Mouse (Mus musculus) MEL (cell line): ENCODE data around the gene Foxk2. TPM values are rescaled to one million over a fixed set of nuclear protein-coding genes. Genes with fewer than 3 reads are reported as not detected.

Experiments
- DNase-seq: peaks from one replicate; pipeline ENCODE4 v3.0.0; 2011; ENCODE audit warnings: low read depth, low spot score
- H3K27ac ChIP-seq: 2 replicates; pipeline ENCODE4 v1.5.1; 2012; ENCODE audit warnings: low read depth, mild to moderate bottlenecking, control low read depth, low read length, moderate library complexity; ENCODE audit not compliant: control insufficient read depth
- H3K27me3 ChIP-seq, 2 experiments: fragments of 150-350 bp in 1 of 2; sonication (generic) in 1 of 2; 2 replicates each; pipeline ENCODE4 v1.6.1; 2012; ENCODE audit warnings: low read length in 2 of 2, mild to moderate bottlenecking in 2 of 2, improper control_type of control experiment in 1 of 2, moderate library complexity in 1 of 2; ENCODE audit not compliant: insufficient read depth in 2 of 2, control insufficient read depth in 1 of 2
- H3K36me3 ChIP-seq, 2 experiments: 2 replicates each; pipeline ENCODE4 v1.6.1; 2012 to 2014; ENCODE audit warnings: low read length in 2 of 2, improper control_type of control experiment in 1 of 2, inconsistent platforms in 1 of 2, mild to moderate bottlenecking in 1 of 2; ENCODE audit not compliant: insufficient read depth in 2 of 2, control insufficient read depth in 1 of 2
- H3K4me1 ChIP-seq, 2 experiments: fragments of 150-350 bp in 1 of 2; sonication (generic) in 1 of 2; 2 replicates each; pipeline ENCODE4 v1.6.1; 2012; ENCODE audit warnings: low read length in 2 of 2, improper control_type of control experiment in 1 of 2, mild to moderate bottlenecking in 1 of 2; ENCODE audit not compliant: insufficient read depth in 2 of 2, control insufficient read depth in 1 of 2
- H3K4me3 ChIP-seq, 2 experiments: fragments of 150-350 bp in 1 of 2; sonication (generic) in 1 of 2; 2 replicates each; pipeline ENCODE4 v1.5.1; 2012; ENCODE audit warnings: low read depth in 2 of 2, low read length in 2 of 2, mild to moderate bottlenecking in 2 of 2, moderate library complexity in 2 of 2, control low read depth in 1 of 2, improper control_type of control experiment in 1 of 2; ENCODE audit not compliant: control insufficient read depth in 1 of 2, insufficient read depth in 1 of 2
- H3K79me2 ChIP-seq: 2 replicates; pipeline ENCODE4 v1.6.1; 2012; ENCODE audit warnings: mild to moderate bottlenecking, low read length, moderate library complexity; ENCODE audit not compliant: control insufficient read depth, poor library complexity, insufficient read depth
- H3K9ac ChIP-seq: 2 replicates; pipeline ENCODE4 v1.6.1; 2012; ENCODE audit warnings: low read depth, mild to moderate bottlenecking, control low read depth, low read length, moderate library complexity; ENCODE audit not compliant: control insufficient read depth, poor library complexity, severe bottlenecking
- H3K9me3 ChIP-seq: fragments of 150-350 bp; sonication (generic); replicated peaks from 2 replicates; pipeline ENCODE4 v1.6.1; 2012; ENCODE audit warnings: mild to moderate bottlenecking, low read length, improper control_type of control experiment, moderate library complexity; ENCODE audit not compliant: insufficient read depth
- CHD2 ChIP-seq: IDR thresholded peaks from 2 replicates; pipeline ENCODE4 v1.6.1; 2011; ENCODE audit warnings: low read length, improper control_type of control experiment
- CTCF ChIP-seq, 3 experiments: IDR thresholded peaks in 2 of 3; conservative IDR thresholded peaks in 1 of 3; 2 replicates each; pipeline ENCODE4 v1.5.1; 2011 to 2012; ENCODE audit warnings: low read length in 3 of 3, low read depth in 2 of 3, mild to moderate bottlenecking in 2 of 3, improper control_type of control experiment in 1 of 3, inconsistent platforms in 1 of 3, mixed read lengths in 1 of 3, moderate library complexity in 1 of 3; ENCODE audit not compliant: control insufficient read depth in 1 of 3, insufficient read depth in 1 of 3, poor library complexity in 1 of 3, severe bottlenecking in 1 of 3
- HCFC1 ChIP-seq: IDR thresholded peaks from 2 replicates; pipeline ENCODE4 v1.6.1; 2012; ENCODE audit warnings: low read depth, mild to moderate bottlenecking, inconsistent platforms, low read length, improper control_type of control experiment, moderate library complexity
- POLR2AphosphoS5 ChIP-seq: IDR thresholded peaks from 2 replicates; pipeline ENCODE4 v1.6.1; 2012; ENCODE audit warnings: low read depth, borderline replicate concordance, mild to moderate bottlenecking, inconsistent platforms, low read length, moderate library complexity, mixed read lengths
- UBTF ChIP-seq: IDR thresholded peaks from 2 replicates; pipeline ENCODE4 v1.6.1; 2012; ENCODE audit warnings: low read depth, mild to moderate bottlenecking, inconsistent platforms, low read length, improper control_type of control experiment, moderate library complexity, borderline replicate concordance; ENCODE audit not compliant: insufficient read depth
- USF2 ChIP-seq, 2 experiments: IDR thresholded peaks; 2 replicates each; pipeline ENCODE4 v1.6.1; 2011 to 2012; ENCODE audit warnings: improper control_type of control experiment in 2 of 2, low read length in 2 of 2, borderline replicate concordance in 1 of 2, inconsistent platforms in 1 of 2, low read depth in 1 of 2, mild to moderate bottlenecking in 1 of 2; ENCODE audit not compliant: insufficient read depth in 1 of 2
- ZNF384 ChIP-seq: IDR thresholded peaks from 2 replicates; pipeline ENCODE4 v1.6.1; 2012; ENCODE audit warnings: low read depth, mild to moderate bottlenecking, inconsistent platforms, low read length, improper control_type of control experiment
- polyA plus RNA-seq, 2 experiments: library from polyadenylated mRNA; stranded (reverse) in 1 of 2; unstranded in 1 of 2; fragments of >175 nt in 1 of 2; fragments of >200 nt in 1 of 2; gene quantifications; 2 replicates each; pipeline versions ENCODE4 v1.2.1 to v1.2.4; 2012; ENCODE audit warnings: low replicate concordance in 2 of 2, low read depth in 1 of 2; ENCODE audit not compliant: insufficient read length in 2 of 2, insufficient read depth in 1 of 2, missing spikeins in 1 of 2
- total RNA-seq: library from RNA; depleted of rRNA; stranded (reverse); fragments of 300-350 nt; gene quantifications from 2 replicates; pipeline ENCODE4 v1.2.3, GENCODE M21; 2012

The Foxk2 gene
- total and polyA plus RNA-seq, 3 experiments, result 64.5 to 317 (median 68.0) TPM

- no peak for TF ChIP-seq POLR2AphosphoS5
- peak; percentile 53; the same call in 1 of the 2 replicates for TF ChIP-seq CHD2
Measured at GRCm38 (mm10) chr11:121239669-121240068, 20.1 kb upstream of the Foxk2 start (continued).

- Histone ChIP-seq H3K9ac (no peak overlapping the region), H3K36me3 (peaks cover 0 to 21% of the 10 kb centered on the region in 2 experiments; a peak in 2 of 4 replicates), H3K27me3 (no peaks in the 10 kb centered on the region), H3K4me1 (no peaks in the 10 kb centered on the region), H3K79me2 (no peaks in the 10 kb centered on the region), H3K4me3 (no peak overlapping the region), H3K9me3 (no peaks in the 10 kb centered on the region), H3K27ac (no peak overlapping the region)
- TF ChIP-seq UBTF, result no peak
- DNase-seq, result no peak
Measured at GRCm38 (mm10) chr11:121250196-121250595, 9.6 kb upstream of the Foxk2 start.

- H3K9ac ChIP-seq, result peak overlapping the region; percentile 96
- no peaks in the 10 kb centered on the region for H3K27me3 ChIP-seq
- peak; percentile 44 for DNase-seq
- peaks cover 11 to 20% of the 10 kb centered on the region in 2 experiments for H3K36me3 ChIP-seq
- H3K27ac ChIP-seq, result peak overlapping the region; percentile 48; the same call in 1 of the 2 replicates
- TF ChIP-seq CTCF (IDR thresholded peaks at IDR 0.05 in 2 of 3, conservative IDR thresholded peaks at IDR 0.05 in 1 of 3; ENCODE audit: control insufficient read depth in 1 of 3, insufficient read depth in 1 of 3, low read depth in 2 of 3, low read length in 3 of 3, poor library complexity in 1 of 3, severe bottlenecking in 1 of 3) (0 out of 6 replicates have a peak, but pooled peaks of 1 of the 3 experiments have one; percentile 2), HCFC1 (no peak), UBTF (0 out of 2 replicates have a peak, but pooled peaks have one; percentile 79)
- no peaks in the 10 kb centered on the region for H3K9me3 ChIP-seq
- H3K79me2 ChIP-seq, result peaks cover 47% of the 10 kb centered on the region
- peak overlapping the region; percentile 64 to 95 for H3K4me3 ChIP-seq
- H3K4me1 ChIP-seq, result peaks cover 5 to 12% of the 10 kb centered on the region in 2 experiments
Measured at GRCm38 (mm10) chr11:121260211-121260906, 569 bp downstream of the Foxk2 start.

GRCm38 (mm10) chr11:121261074-121261473 is 1.3 kb downstream of the Foxk2 start:
- no peaks in the 10 kb centered on the region for H3K9me3 ChIP-seq
- peak overlapping the region; percentile 96 for H3K9ac ChIP-seq
- H3K27me3 ChIP-seq, result no peaks in the 10 kb centered on the region
- peaks cover 11 to 20% of the 10 kb centered on the region in 2 experiments for H3K36me3 ChIP-seq
- peaks cover 5 to 12% of the 10 kb centered on the region in 2 experiments for H3K4me1 ChIP-seq
- H3K4me3 ChIP-seq, result peak overlapping the region; percentile 64 to 95
- no peak overlapping the region for H3K27ac ChIP-seq
- no peak for DNase-seq
- H3K79me2 ChIP-seq, result peaks cover 50% of the 10 kb centered on the region
- TF ChIP-seq ZNF384, result peak; percentile 59; the same call in 1 of the 2 replicates
- no peak for TF ChIP-seq USF2 (IDR thresholded peaks at IDR 0.05; ENCODE audit: borderline replicate concordance in 1 of 2, insufficient read depth in 1 of 2, low read depth in 1 of 2, low read length in 2 of 2)
